Mouse (Mus musculus): Measurements from ENCODE around the gene Mrpl52. TPM values are rescaled to one million over a fixed set of nuclear protein-coding genes. Genes with fewer than 3 reads are reported as not detected.

Gene Mrpl52
- total and polyA plus RNA-seq, 3 experiments: 469 to 473 TPM; not detected in 1

- TF ChIP-seq ZC3H11A (IDR thresholded peaks at IDR 0.05; ENCODE audit: low read depth, low read length) (no peak), GABPA (IDR thresholded peaks at IDR 0.05; ENCODE audit: low read depth, low read length) (no peak), KAT2A (conservative IDR thresholded peaks at IDR 0.05; ENCODE audit: low read depth, low read length) (no peak), POLR2AphosphoS5 (IDR thresholded peaks at IDR 0.05; ENCODE audit: borderline replicate concordance, low read depth, low read length) (no peak)
These were observed 50.6 kb downstream of the Mrpl52 start (continued) for GRCm38 (mm10) chr14:54477172-54477909.

Other genes starting within 250 kb of the Mrpl52 start
- gene Dad1, start 172.8 kb upstream of the Mrpl52 start, total RNA-seq (2012; rRNA removed): 172 and 186 TPM in 2 replicates
- 100 to 1,000 TPM in 1 of 2 experiments, not detected in 1; 320 TPM for gene Dad1, start 172.8 kb upstream of the Mrpl52 start, polyA plus RNA-seq (2012; ENCODE audit: insufficient read depth in 1 of 2, insufficient read length in 2 of 2, low read depth in 1 of 2, low replicate concordance in 2 of 2, missing spikeins in 1 of 2)
- 13.1 and 13.2 TPM in 2 replicates for gene Abhd4, start 172.7 kb upstream of the Mrpl52 start, total RNA-seq (2012; rRNA removed)
- gene Abhd4, start 172.7 kb upstream of the Mrpl52 start, polyA plus RNA-seq (2012; ENCODE audit: insufficient read depth in 1 of 2, insufficient read length in 2 of 2, low read depth in 1 of 2, low replicate concordance in 2 of 2, missing spikeins in 1 of 2): 10 to 100 TPM in 1 of 2 experiments, not detected in 1; 32.0 TPM
- not detected in 2 replicates for gene Olfr49, start 142.0 kb upstream of the Mrpl52 start, total RNA-seq (2012; rRNA removed)
- not detected for gene Olfr49, start 142.0 kb upstream of the Mrpl52 start, polyA plus RNA-seq (2012; ENCODE audit: insufficient read depth in 1 of 2, insufficient read length in 2 of 2, low read depth in 1 of 2, low replicate concordance in 2 of 2, missing spikeins in 1 of 2)
- 43.3 TPM in 2 replicates for gene Oxa1l, start 66.1 kb upstream of the Mrpl52 start, total RNA-seq (2012; rRNA removed)
- 100 to 1,000 TPM in 1 of 2 experiments, not detected in 1; 143 TPM for gene Oxa1l, start 66.1 kb upstream of the Mrpl52 start, polyA plus RNA-seq (2012; ENCODE audit: insufficient read depth in 1 of 2, insufficient read length in 2 of 2, low read depth in 1 of 2, low replicate concordance in 2 of 2, missing spikeins in 1 of 2)
- gene Slc7a7, start 9.1 kb upstream of the Mrpl52 start, total RNA-seq (2012; rRNA removed): 20.1 and 42.4 TPM in 2 replicates
- gene Slc7a7, start 9.1 kb upstream of the Mrpl52 start, polyA plus RNA-seq (2012; ENCODE audit: insufficient read depth in 1 of 2, insufficient read length in 2 of 2, low read depth in 1 of 2, low replicate concordance in 2 of 2, missing spikeins in 1 of 2): 10 to 100 TPM in 1 of 2 experiments, not detected in 1; 65.6 TPM
- 19.4 and 20.1 TPM in 2 replicates for gene Mmp14, start 4.7 kb downstream of the Mrpl52 start, total RNA-seq (2012; rRNA removed)
- 10 to 100 TPM in 1 of 2 experiments, not detected in 1; 29.9 TPM for gene Mmp14, start 4.7 kb downstream of the Mrpl52 start, polyA plus RNA-seq (2012; ENCODE audit: insufficient read depth in 1 of 2, insufficient read length in 2 of 2, low read depth in 1 of 2, low replicate concordance in 2 of 2, missing spikeins in 1 of 2)
- 53.6 and 55.4 TPM in 2 replicates for gene Lrp10, start 37.2 kb downstream of the Mrpl52 start, total RNA-seq (2012; rRNA removed)
- 100 to 1,000 TPM in 1 of 2 experiments, not detected in 1; 110 TPM for gene Lrp10, start 37.2 kb downstream of the Mrpl52 start, polyA plus RNA-seq (2012; ENCODE audit: insufficient read depth in 1 of 2, insufficient read length in 2 of 2, low read depth in 1 of 2, low replicate concordance in 2 of 2, missing spikeins in 1 of 2)
- 28.6 and 38.8 TPM in 2 replicates for gene Rem2, start 49.2 kb downstream of the Mrpl52 start, total RNA-seq (2012; rRNA removed)
- gene Rem2, start 49.2 kb downstream of the Mrpl52 start, polyA plus RNA-seq (2012; ENCODE audit: insufficient read depth in 1 of 2, insufficient read length in 2 of 2, low read depth in 1 of 2, low replicate concordance in 2 of 2, missing spikeins in 1 of 2): 1 to 10 TPM in 1 of 2 experiments, not detected in 1; 4.8 TPM
- gene Prmt5, start 90.6 kb downstream of the Mrpl52 start, total RNA-seq (2012; rRNA removed): 170 and 192 TPM in 2 replicates
- gene Prmt5, start 90.6 kb downstream of the Mrpl52 start, polyA plus RNA-seq (2012; ENCODE audit: insufficient read depth in 1 of 2, insufficient read length in 2 of 2, low read depth in 1 of 2, low replicate concordance in 2 of 2, missing spikeins in 1 of 2): 100 to 1,000 TPM in 1 of 2 experiments, not detected in 1; 167 TPM
- gene Haus4, start 127.7 kb downstream of the Mrpl52 start, total RNA-seq (2012; rRNA removed): 39.2 and 47.5 TPM in 2 replicates
- 10 to 100 TPM in 1 of 2 experiments, not detected in 1; 73.4 TPM for gene Haus4, start 127.7 kb downstream of the Mrpl52 start, polyA plus RNA-seq (2012; ENCODE audit: insufficient read depth in 1 of 2, insufficient read length in 2 of 2, low read depth in 1 of 2, low replicate concordance in 2 of 2, missing spikeins in 1 of 2)
- 0.07 and 0.08 TPM in 2 replicates for gene Ajuba, start 150.6 kb downstream of the Mrpl52 start, total RNA-seq (2012; rRNA removed)
- under 1 TPM in 1 of 2 experiments, not detected in 1; 0.08 TPM for gene Ajuba, start 150.6 kb downstream of the Mrpl52 start, polyA plus RNA-seq (2012; ENCODE audit: insufficient read depth in 1 of 2, insufficient read length in 2 of 2, low read depth in 1 of 2, low replicate concordance in 2 of 2, missing spikeins in 1 of 2)
- 1.9 and 2.1 TPM in 2 replicates for gene 4931414P19Rik, start 179.1 kb downstream of the Mrpl52 start, total RNA-seq (2012; rRNA removed)
- gene 4931414P19Rik, start 179.1 kb downstream of the Mrpl52 start, polyA plus RNA-seq (2012; ENCODE audit: insufficient read depth in 1 of 2, insufficient read length in 2 of 2, low read depth in 1 of 2, low replicate concordance in 2 of 2, missing spikeins in 1 of 2): 1 to 10 TPM in 1 of 2 experiments, not detected in 1; 4.8 TPM
- 305 and 327 TPM in 2 replicates for gene Psmb5, start 191.1 kb downstream of the Mrpl52 start, total RNA-seq (2012; rRNA removed)
- gene Psmb5, start 191.1 kb downstream of the Mrpl52 start, polyA plus RNA-seq (2012; ENCODE audit: insufficient read depth in 1 of 2, insufficient read length in 2 of 2, low read depth in 1 of 2, low replicate concordance in 2 of 2, missing spikeins in 1 of 2): 100 to 1,000 TPM; 318 to 546 TPM
- not detected in 2 replicates for gene Psmb11, start 194.5 kb downstream of the Mrpl52 start, total RNA-seq (2012; rRNA removed)
- under 1 TPM in 1 of 2 experiments, not detected in 1; 0.06 TPM for gene Psmb11, start 194.5 kb downstream of the Mrpl52 start, polyA plus RNA-seq (2012; ENCODE audit: insufficient read depth in 1 of 2, insufficient read length in 2 of 2, low read depth in 1 of 2, low replicate concordance in 2 of 2, missing spikeins in 1 of 2)
- not detected in 2 replicates for gene Gm17606, start 214.0 kb downstream of the Mrpl52 start, total RNA-seq (2012; rRNA removed)
- under 1 TPM in 1 of 2 experiments, not detected in 1; 0.99 TPM for gene Gm17606, start 214.0 kb downstream of the Mrpl52 start, polyA plus RNA-seq (2012; ENCODE audit: insufficient read depth in 1 of 2, insufficient read length in 2 of 2, low read depth in 1 of 2, low replicate concordance in 2 of 2, missing spikeins in 1 of 2)
- 0.89 and 0.92 TPM in 2 replicates for gene Cdh24, start 214.5 kb downstream of the Mrpl52 start, total RNA-seq (2012; rRNA removed)
- gene Cdh24, start 214.5 kb downstream of the Mrpl52 start, polyA plus RNA-seq (2012; ENCODE audit: insufficient read depth in 1 of 2, insufficient read length in 2 of 2, low read depth in 1 of 2, low replicate concordance in 2 of 2, missing spikeins in 1 of 2): 1 to 10 TPM in 1 of 2 experiments, not detected in 1; 5.8 TPM

Measured in MEL (cell line).